Mouse (Mus musculus): Measurements from ENCODE around the gene Togaram2.

DNA sequence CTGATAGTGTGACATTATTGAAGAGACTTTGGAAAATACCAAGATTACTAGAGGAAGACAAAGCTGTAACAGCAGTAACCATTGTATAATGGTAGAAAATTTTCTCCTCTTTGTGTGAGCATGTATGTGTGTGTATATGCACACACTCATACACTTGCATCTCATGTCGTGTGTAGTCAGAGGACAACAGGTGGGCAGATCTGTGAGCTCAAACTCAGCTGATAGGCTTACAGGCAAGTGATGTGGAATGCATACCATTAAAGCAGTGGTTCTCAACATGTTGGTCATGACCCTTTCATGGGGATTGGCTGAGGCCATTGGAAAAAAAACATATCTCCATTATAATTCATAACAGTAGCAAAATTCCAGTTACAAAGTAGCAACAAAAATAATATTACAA lies 12.7 kb upstream of the Togaram2 start:
- TF ChIP-seq MAFK (IDR thresholded peaks at IDR 0.05; ENCODE audit: insufficient read depth, low read depth, low read length), result no peak
- TF ChIP-seq ZC3H11A (IDR thresholded peaks at IDR 0.05; ENCODE audit: borderline replicate concordance, low read depth, low read length), result no peak
- no peak for TF ChIP-seq ZNF384 (IDR thresholded peaks at IDR 0.05; ENCODE audit: low read depth, low read length)
- no peak for TF ChIP-seq HCFC1 (IDR thresholded peaks at IDR 0.05; ENCODE audit: borderline replicate concordance, insufficient read depth, low read length)
